Mouse (Mus musculus) intestine, postnatal 0 days (tissue): ENCODE results near the gene Snx8. TPM values are rescaled to one million over a fixed set of nuclear protein-coding genes. Genes with fewer than 3 reads are reported as not detected.
A peak's percentile ranks its signal among the peaks of the same experiment; 100 is the strongest.

Source experiments
- ATAC-seq: fragments of 200-750 bp; cut with Nextera tagmentation; 2 replicates; pipeline ENCODE4 v1.8.0; 2017; ENCODE audit warnings: mild to moderate bottlenecking, moderate TSS enrichment, moderate library complexity
- H3K27ac ChIP-seq: fragments of 300-500 bp; sonication (generic); 2 replicates; pipeline ENCODE4 v1.5.1; 2014; ENCODE audit warnings: mild to moderate bottlenecking, low read depth, low read length, moderate library complexity
- H3K27me3 ChIP-seq: fragments of 300-500 bp; sonication (generic); replicated peaks from 2 replicates; pipeline ENCODE4 v1.6.1; 2014; ENCODE audit warnings: low read length, mixed read lengths; ENCODE audit not compliant: control insufficient read depth, insufficient read depth
- H3K36me3 ChIP-seq: fragments of 300-500 bp; sonication (generic); 2 replicates; pipeline ENCODE4 v1.6.1; 2014; ENCODE audit warnings: mild to moderate bottlenecking, moderate library complexity; ENCODE audit not compliant: control insufficient read depth, insufficient read depth
- H3K4me1 ChIP-seq: fragments of 300-500 bp; sonication (generic); replicated peaks from 2 replicates; pipeline ENCODE4 v1.6.1; 2014; ENCODE audit warnings: antibody characterized with exemption, low read length, mixed read lengths; ENCODE audit not compliant: control insufficient read depth, insufficient read depth
- H3K4me2 ChIP-seq: fragments of 300-500 bp; sonication (generic); replicated peaks from 2 replicates; pipeline ENCODE4 v1.6.1; 2014; ENCODE audit warnings: low read depth, mild to moderate bottlenecking, moderate library complexity
- H3K4me3 ChIP-seq: fragments of 300-500 bp; sonication (generic); 2 replicates; pipeline ENCODE4 v1.5.1; 2014; ENCODE audit warnings: low read depth, low read length
- H3K9ac ChIP-seq: fragments of 300-500 bp; sonication (generic); 2 replicates; pipeline ENCODE4 v1.6.1; 2014; ENCODE audit warnings: mild to moderate bottlenecking, low read depth, low read length
- H3K9me3 ChIP-seq: fragments of 300-500 bp; sonication (generic); 2 replicates; pipeline ENCODE4 v1.6.1; 2016; ENCODE audit warnings: mixed run types; ENCODE audit not compliant: control insufficient read depth
- CTCF ChIP-seq: sonication (generic); IDR thresholded peaks from 2 replicates; pipeline ENCODE4 v1.5.1; 2016; ENCODE audit warnings: low read depth, mild to moderate bottlenecking, control low read depth, antibody characterized with exemption, moderate library complexity
- WGBS: fragments of 180-500 bp; shearing (Covaris S2); extraction: QIAGEN DNeasy Blood & Tissue Kit; methylation state at CpG from one replicate; pipeline ENCODE4 v1.1.7; 2014; 5-methylcytosine and 5-hydroxymethylcytosine counted together
- polyA plus RNA-seq: library from polyadenylated mRNA; unstranded; fragments of >200 nt; fragmentation: Nextera tagmentation; extraction: Ambion mirVana; gene quantifications from 2 replicates; pipeline ENCODE4 v1.2.1, GENCODE M21; 2015

Snx8 gene
- polyA plus RNA-seq, 1 experiment from 2014 or later, result 67.5 TPM

DNA sequence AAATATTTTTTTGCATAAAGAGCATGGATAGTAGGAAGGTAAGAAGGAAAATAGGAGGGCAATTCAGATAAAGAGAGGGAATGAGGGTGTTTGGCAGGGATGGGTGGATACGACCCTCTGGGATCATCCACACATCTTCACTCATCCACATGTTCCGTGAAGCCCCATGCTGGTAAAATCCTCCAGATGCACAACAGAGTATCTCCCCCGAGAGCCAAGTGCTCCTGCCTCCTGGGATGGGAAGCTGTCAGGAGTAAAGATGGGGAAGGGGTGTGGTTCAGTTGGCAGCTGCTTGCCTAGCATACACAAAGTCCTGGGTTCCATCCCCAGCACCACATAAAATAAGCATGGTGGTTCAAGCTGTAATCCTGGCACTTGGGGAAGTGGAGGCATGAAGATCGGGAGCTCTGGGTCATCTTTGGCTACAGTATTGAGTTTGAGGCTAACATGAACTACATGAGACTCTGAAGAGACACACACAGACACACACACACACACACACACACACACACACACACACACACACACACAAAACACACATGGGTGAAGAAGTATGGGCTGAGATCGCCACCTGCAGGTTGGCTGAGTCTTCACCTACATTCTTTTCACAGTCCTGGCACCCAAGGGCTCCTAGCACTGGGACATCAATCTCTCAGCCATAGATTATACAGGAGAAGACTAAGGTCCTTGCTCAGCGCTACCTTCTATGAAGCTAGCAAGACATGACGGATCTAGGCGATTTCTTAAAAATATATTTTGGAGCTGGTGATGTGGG is 7.3 kb upstream of the Snx8 start:
- Histone ChIP-seq H3K9ac (no peak overlapping the region), H3K27me3 (no peaks in the 10 kb centered on the region), H3K4me3 (no peak overlapping the region), H3K36me3 (no peaks in the 10 kb centered on the region), H3K9me3 (no peaks in the 10 kb centered on the region), H3K27ac (no peak overlapping the region), H3K4me2 (no peak overlapping the region), H3K4me1 (no peaks in the 10 kb centered on the region)
- peak; percentile 82 for TF ChIP-seq CTCF
- WGBS, result 69% methylated on average over 8 of the region's 8 CpGs
- ATAC-seq, result 0 out of 2 replicates have a peak, but pooled peaks have one; percentile 53

DNA sequence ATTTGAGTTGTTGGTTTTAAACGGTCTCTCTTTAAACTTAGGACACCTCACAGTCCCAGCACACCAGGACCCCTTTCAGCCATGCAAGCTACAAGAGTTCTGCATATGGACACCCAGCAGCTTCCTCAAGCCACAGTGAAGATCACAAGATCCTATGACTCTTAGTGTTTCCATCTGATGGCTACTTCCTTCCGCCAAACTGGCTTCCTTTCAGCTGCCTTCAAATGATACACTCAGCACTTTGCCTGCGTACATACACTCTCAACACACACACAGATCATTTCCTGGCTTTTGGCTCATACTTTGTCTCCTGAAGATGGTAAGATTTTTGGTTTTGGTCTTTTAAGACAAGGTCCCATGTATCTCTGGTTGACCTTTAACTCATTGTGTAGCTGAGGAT is 3.6 kb upstream of the Snx8 start:
- no peaks in the 10 kb centered on the region for H3K4me1 ChIP-seq
- no peaks in the 10 kb centered on the region for H3K36me3 ChIP-seq
- H3K27me3 ChIP-seq, result no peaks in the 10 kb centered on the region
- no peak overlapping the region for H3K27ac ChIP-seq
- no peak for ATAC-seq
- H3K9ac ChIP-seq, result no peak overlapping the region
- H3K4me3 ChIP-seq, result no peak overlapping the region
- 78% methylated on average over 3 of the region's 3 CpGs for WGBS
- no peak for TF ChIP-seq CTCF
- H3K9me3 ChIP-seq, result no peaks in the 10 kb centered on the region
- H3K4me2 ChIP-seq, result no peak overlapping the region

DNA sequence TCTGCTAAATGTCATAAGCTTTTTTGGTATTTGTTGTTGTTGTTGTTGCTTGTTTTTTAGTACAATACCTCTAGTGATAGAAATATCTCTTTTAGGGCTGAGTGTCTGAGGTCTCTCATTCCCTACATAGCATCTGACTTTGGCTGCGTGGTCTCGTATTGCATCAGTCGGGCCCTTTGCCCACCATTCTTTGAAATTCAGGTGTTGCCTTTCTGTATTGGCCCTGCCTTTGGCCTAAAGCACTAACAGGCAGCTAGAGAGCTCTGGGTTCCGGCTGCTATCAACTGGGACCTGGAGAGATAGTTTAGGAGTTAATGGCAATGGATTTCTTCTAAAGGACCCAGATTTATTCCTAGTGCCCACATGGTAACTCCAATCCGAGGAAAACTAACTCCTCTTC is 2.9 kb upstream of the Snx8 start:
- ATAC-seq, result no peak
- no peak overlapping the region for H3K9ac ChIP-seq
- TF ChIP-seq CTCF, result no peak

DNA sequence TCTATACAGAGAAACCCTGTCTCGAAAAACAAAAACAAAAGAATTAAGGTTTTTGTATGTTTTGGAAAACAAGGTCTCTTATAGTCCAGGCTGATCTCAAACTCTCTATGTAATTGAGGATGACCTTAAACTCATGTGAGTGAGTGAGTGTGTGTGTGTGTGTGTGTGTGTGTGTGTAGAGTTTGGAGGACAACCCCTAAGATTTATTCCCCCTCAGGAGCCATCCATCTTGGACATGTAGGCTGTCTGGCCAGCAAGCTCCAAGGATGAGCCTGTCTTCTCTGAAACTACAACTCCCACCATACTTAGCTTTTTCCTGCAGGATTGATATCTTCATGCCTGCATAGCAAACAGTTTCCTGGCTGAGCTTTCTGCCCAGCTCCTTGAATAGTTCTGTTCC is 2.4 kb upstream of the Snx8 start:
- H3K4me2 ChIP-seq, result no peak overlapping the region
- H3K4me3 ChIP-seq, result no peak overlapping the region
- H3K4me1 ChIP-seq, result no peaks in the 10 kb centered on the region
- H3K27me3 ChIP-seq, result no peaks in the 10 kb centered on the region
- no peak for TF ChIP-seq CTCF
- no peak overlapping the region for H3K9ac ChIP-seq
- ATAC-seq, result no peak
- no peaks in the 10 kb centered on the region for H3K9me3 ChIP-seq
- H3K36me3 ChIP-seq, result no peaks in the 10 kb centered on the region
- WGBS, result 77% methylated on average over 1 of the region's 1 CpGs
- H3K27ac ChIP-seq, result no peak overlapping the region

More for the DNA sequence above, 2.9 kb upstream of the Snx8 start:
- H3K36me3 ChIP-seq, result no peaks in the 10 kb centered on the region
- H3K4me2 ChIP-seq, result no peak overlapping the region
- H3K4me1 ChIP-seq, result no peaks in the 10 kb centered on the region
- WGBS, result 81% methylated on average over 5 of the region's 5 CpGs
- no peak overlapping the region for H3K27ac ChIP-seq
- no peaks in the 10 kb centered on the region for H3K9me3 ChIP-seq
- no peaks in the 10 kb centered on the region for H3K27me3 ChIP-seq
- H3K4me3 ChIP-seq, result no peak overlapping the region

DNA sequence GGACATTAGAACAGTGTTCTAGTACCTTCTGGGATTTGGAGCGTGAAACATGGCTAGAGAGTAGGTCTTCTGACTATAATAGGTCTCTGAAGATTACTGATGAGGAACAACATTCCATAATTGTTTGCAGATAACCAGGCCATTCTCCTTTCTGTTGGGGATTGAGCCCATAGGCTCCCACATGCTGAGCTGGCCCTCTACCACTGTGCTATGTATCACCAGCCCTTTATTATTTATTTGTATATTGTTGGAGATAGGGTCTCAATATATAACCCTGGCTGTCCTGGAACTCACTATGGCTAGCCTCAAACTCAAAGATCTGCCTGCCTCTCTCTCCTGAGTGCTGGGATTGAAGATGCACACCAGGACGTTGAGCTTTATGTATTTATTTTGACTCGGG is 585 bp upstream of the Snx8 start:
- H3K27ac ChIP-seq, result no peak overlapping the region
- H3K4me3 ChIP-seq, result 0 out of 2 replicates have a peak overlapping the region, but pooled peaks have one; percentile 55
- ATAC-seq, result no peak
- no peaks in the 10 kb centered on the region for H3K9me3 ChIP-seq
- 62% methylated on average over 3 of the region's 3 CpGs for WGBS
- no peaks in the 10 kb centered on the region for H3K36me3 ChIP-seq
- H3K4me1 ChIP-seq, result no peaks in the 10 kb centered on the region
- no peaks in the 10 kb centered on the region for H3K27me3 ChIP-seq
- no peak for TF ChIP-seq CTCF
- peak overlapping the region; percentile 93 for H3K4me2 ChIP-seq
- no peak overlapping the region for H3K9ac ChIP-seq

DNA sequence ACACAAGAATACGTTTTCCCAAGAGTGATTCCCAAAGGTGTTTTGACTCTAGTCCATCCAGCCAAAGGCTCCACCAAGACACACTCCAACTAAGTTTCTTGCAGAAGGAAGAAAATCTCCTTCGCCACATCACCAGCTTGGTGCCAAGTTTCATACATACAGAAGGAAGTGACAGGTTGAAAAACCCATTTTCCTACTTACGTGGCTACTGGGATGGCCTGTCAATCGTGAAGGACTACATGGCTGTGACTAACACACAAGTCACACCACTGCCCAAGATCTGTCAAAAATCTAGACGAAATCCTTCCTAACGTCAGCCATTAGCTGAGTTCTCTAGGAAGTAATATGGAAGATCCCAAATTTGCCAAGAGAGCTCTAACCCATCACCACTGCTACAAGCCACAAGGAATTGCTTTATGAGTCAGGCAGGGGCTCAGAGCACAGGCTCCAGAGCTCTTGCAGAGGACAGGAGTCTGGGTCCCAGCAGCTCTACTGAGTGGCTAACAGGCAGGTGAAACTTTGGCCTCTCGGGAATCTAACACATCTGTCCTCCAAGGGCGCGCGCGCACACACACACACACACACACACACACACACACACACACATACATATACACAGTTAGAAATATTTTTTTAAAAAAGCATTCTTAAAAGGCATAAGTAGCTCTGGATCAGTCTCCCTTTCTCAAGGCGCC is 1.1 kb downstream of the Snx8 start:
- Histone ChIP-seq H3K9ac (no peak overlapping the region), H3K4me2 (peak overlapping the region; percentile 93), H3K27ac (no peak overlapping the region), H3K36me3 (no peaks in the 10 kb centered on the region), H3K9me3 (no peaks in the 10 kb centered on the region), H3K4me1 (0 out of 2 replicates have a peak, but pooled peaks cover 4% of the 10 kb centered on the region), H3K27me3 (no peaks in the 10 kb centered on the region), H3K4me3 (peak overlapping the region; percentile 55)
- WGBS, result 64% methylated on average over 12 of the region's 12 CpGs
- ATAC-seq, result no peak
- TF ChIP-seq CTCF, result no peak
